Mouse (Mus musculus) retina, postnatal 1 day (tissue): ENCODE results near the gene Dctn1.

ENCODE experiments used
- DNase-seq: peaks from one replicate; pipeline ENCODE4 v3.0.0-alpha.2; 2012

Dctn1 gene

GRCm38 (mm10) chr6:83136881-83137575 is 28.7 kb upstream of the Dctn1 start:
- DNase-seq, result peak; percentile 83

GRCm38 (mm10) chr6:83137576-83137950 is 28.2 kb upstream of the Dctn1 start:
- peak; percentile 87 for DNase-seq

- peak; percentile 81 for DNase-seq
Observed at GRCm38 (mm10) chr6:83138056-83138455, 27.7 kb upstream of the Dctn1 start.

- no peak for DNase-seq
Observed at GRCm38 (mm10) chr6:83140044-83140443, 25.7 kb upstream of the Dctn1 start.

- peak; percentile 44 for DNase-seq
Observed at GRCm38 (mm10) chr6:83141636-83142035, 24.1 kb upstream of the Dctn1 start.

GRCm38 (mm10) chr6:83142211-83142731 is 23.4 kb upstream of the Dctn1 start:
- DNase-seq, result peak; percentile 56

GRCm38 (mm10) chr6:83142886-83143285 is 22.8 kb upstream of the Dctn1 start:
- DNase-seq, result no peak

- no peak for DNase-seq
Observed at GRCm38 (mm10) chr6:83145209-83145608, 20.5 kb upstream of the Dctn1 start.

GRCm38 (mm10) chr6:83145805-83146204 is 19.9 kb upstream of the Dctn1 start:
- DNase-seq, result no peak

GRCm38 (mm10) chr6:83147280-83147679 is 18.4 kb upstream of the Dctn1 start:
- no peak for DNase-seq

- DNase-seq, result peak; percentile 35
Observed at GRCm38 (mm10) chr6:83151721-83152120, 14.0 kb upstream of the Dctn1 start.

- no peak for DNase-seq
Observed at GRCm38 (mm10) chr6:83153038-83153437, 12.7 kb upstream of the Dctn1 start.

GRCm38 (mm10) chr6:83153485-83153884 is 12.2 kb upstream of the Dctn1 start:
- DNase-seq, result no peak

GRCm38 (mm10) chr6:83155552-83156238 is 10.0 kb upstream of the Dctn1 start:
- DNase-seq, result peak; percentile 50

GRCm38 (mm10) chr6:83156259-83156684 is 9.4 kb upstream of the Dctn1 start, which contains the start of the genes Wdr54 and 1700003E16Rik:
Wdr54 (minus strand) TSS chr6:83156397.
1700003E16Rik (plus strand) TSS chr6:83156404.
- peak; percentile 95 for DNase-seq

- peak; percentile 86 for DNase-seq
Observed at GRCm38 (mm10) chr6:83159456-83159855, 6.3 kb upstream of the Dctn1 start.

- DNase-seq, result no peak
Observed at GRCm38 (mm10) chr6:83161442-83161841, 4.3 kb upstream of the Dctn1 start.

- peak; percentile 38 for DNase-seq
Observed at GRCm38 (mm10) chr6:83161921-83162641, 3.6 kb upstream of the Dctn1 start.

- DNase-seq, result peak; percentile 83
Observed at GRCm38 (mm10) chr6:83162701-83163100, 3.0 kb upstream of the Dctn1 start.

GRCm38 (mm10) chr6:83165026-83165606 is 604 bp upstream of the Dctn1 start:
- no peak for DNase-seq

GRCm38 (mm10) chr6:83166243-83166630 is 517 bp downstream of the Dctn1 start:
- DNase-seq, result no peak

- no peak for DNase-seq
Observed at GRCm38 (mm10) chr6:83169872-83170271, 4.2 kb downstream of the Dctn1 start.

- no peak for DNase-seq
Observed at GRCm38 (mm10) chr6:83171063-83171462, 5.3 kb downstream of the Dctn1 start.
